Mouse (Mus musculus): ENCODE measurements around the gene Abat. TPM values are rescaled to one million over a fixed set of nuclear protein-coding genes. Genes with fewer than 3 reads are reported as not detected.

The Abat gene
- polyA plus RNA-seq, 1 experiment from 2014 or later, result 41.6 TPM

GRCm38 (mm10) chr16:8525293-8525692 lies 12.1 kb downstream of the Abat start:
- no peaks in the 10 kb centered on the region for H3K9me3 ChIP-seq (ENCODE audit: control insufficient read depth, low read length)
- no peaks in the 10 kb centered on the region for H3K27me3 ChIP-seq (replicated peaks; ENCODE audit: control insufficient read depth, insufficient read depth, low read length)
- H3K4me2 ChIP-seq (ENCODE audit: low read length), result no peak overlapping the region
- H3K4me3 ChIP-seq (ENCODE audit: low read depth, low read length), result no peak overlapping the region
- no peak overlapping the region; the same call in 1 of the 2 replicates for H3K27ac ChIP-seq (ENCODE audit: low read depth)
- H3K36me3 ChIP-seq (ENCODE audit: control insufficient read depth, insufficient read depth, low read length), result no peaks in the 10 kb centered on the region
- ATAC-seq (replicated peaks; ENCODE audit: low FRiP score, low TSS enrichment, low read depth), result no peak
- no peak overlapping the region for H3K9ac ChIP-seq (ENCODE audit: low read length)
- DNase-seq (ENCODE audit: low spot score), result no peak
- WGBS, result 68% methylated on average over 3 of the region's 3 CpGs
- H3K4me1 ChIP-seq (replicated peaks; ENCODE audit: control insufficient read depth, insufficient read depth, low read length), result peaks cover 28% of the 10 kb centered on the region

GRCm38 (mm10) chr16:8525877-8526276 lies 12.6 kb downstream of the Abat start:
- WGBS, result 55% methylated on average over 7 of the region's 7 CpGs
- H3K27ac ChIP-seq (ENCODE audit: low read depth), result peak overlapping the region; percentile 22; the same call in 1 of the 2 replicates
- peaks cover 28% of the 10 kb centered on the region for H3K4me1 ChIP-seq (replicated peaks; ENCODE audit: control insufficient read depth, insufficient read depth, low read length)
- peak; percentile 64 for ATAC-seq (replicated peaks; ENCODE audit: low FRiP score, low TSS enrichment, low read depth)
- H3K4me3 ChIP-seq (ENCODE audit: low read depth, low read length), result no peak overlapping the region
- no peaks in the 10 kb centered on the region for H3K36me3 ChIP-seq (ENCODE audit: control insufficient read depth, insufficient read depth, low read length)
- no peak for DNase-seq (ENCODE audit: low spot score)
- no peaks in the 10 kb centered on the region for H3K27me3 ChIP-seq (replicated peaks; ENCODE audit: control insufficient read depth, insufficient read depth, low read length)
- peak overlapping the region; percentile 23 for H3K4me2 ChIP-seq (ENCODE audit: low read length)
- no peaks in the 10 kb centered on the region for H3K9me3 ChIP-seq (ENCODE audit: control insufficient read depth, low read length)
- no peak overlapping the region for H3K9ac ChIP-seq (ENCODE audit: low read length)

GRCm38 (mm10) chr16:8529389-8529788 lies 16.2 kb downstream of the Abat start:
- peaks cover 12% of the 10 kb centered on the region for H3K4me1 ChIP-seq (replicated peaks; ENCODE audit: control insufficient read depth, insufficient read depth, low read length)
- no peak overlapping the region for H3K27ac ChIP-seq (ENCODE audit: low read depth)
- H3K4me3 ChIP-seq (ENCODE audit: low read depth, low read length), result no peak overlapping the region
- DNase-seq (ENCODE audit: low spot score) (no peak), ATAC-seq (replicated peaks; ENCODE audit: low FRiP score, low TSS enrichment, low read depth) (no peak)
- no peak overlapping the region for H3K4me2 ChIP-seq (ENCODE audit: low read length)
- WGBS, result 94% methylated on average over 1 of the region's 1 CpGs
- no peak overlapping the region for H3K9ac ChIP-seq (ENCODE audit: low read length)
- H3K36me3 ChIP-seq (ENCODE audit: control insufficient read depth, insufficient read depth, low read length), result 0 out of 2 replicates have a peak, but pooled peaks cover 3% of the 10 kb centered on the region
- no peaks in the 10 kb centered on the region for H3K27me3 ChIP-seq (replicated peaks; ENCODE audit: control insufficient read depth, insufficient read depth, low read length)
- no peaks in the 10 kb centered on the region for H3K9me3 ChIP-seq (ENCODE audit: control insufficient read depth, low read length)

- DNase-seq (ENCODE audit: low spot score), result no peak
- WGBS, result 81% methylated on average over 14 of the region's 14 CpGs
These were observed 16.8 kb downstream of the Abat start for GRCm38 (mm10) chr16:8530018-8530417.

GRCm38 (mm10) chr16:8532461-8532860 lies 19.2 kb downstream of the Abat start:
- DNase-seq (ENCODE audit: low spot score), result no peak
- WGBS, result 85% methylated on average over 9 of the region's 9 CpGs
- H3K36me3 ChIP-seq (ENCODE audit: control insufficient read depth, insufficient read depth, low read length), result peaks cover 3% of the 10 kb centered on the region; the same call in 1 of the 2 replicates

More at GRCm38 (mm10) chr16:8530018-8530417, 16.8 kb downstream of the Abat start:
- no peaks in the 10 kb centered on the region for H3K9me3 ChIP-seq (ENCODE audit: control insufficient read depth, low read length)
- no peak overlapping the region for H3K9ac ChIP-seq (ENCODE audit: low read length)
- H3K4me1 ChIP-seq (replicated peaks; ENCODE audit: control insufficient read depth, insufficient read depth, low read length), result 0 out of 2 replicates have a peak, but pooled peaks cover 7% of the 10 kb centered on the region
- H3K4me3 ChIP-seq (ENCODE audit: low read depth, low read length), result no peak overlapping the region
- H3K36me3 ChIP-seq (ENCODE audit: control insufficient read depth, insufficient read depth, low read length), result 0 out of 2 replicates have a peak, but pooled peaks cover 3% of the 10 kb centered on the region
- ATAC-seq (replicated peaks; ENCODE audit: low FRiP score, low TSS enrichment, low read depth), result no peak
- no peak overlapping the region for H3K27ac ChIP-seq (ENCODE audit: low read depth)
- no peaks in the 10 kb centered on the region for H3K27me3 ChIP-seq (replicated peaks; ENCODE audit: control insufficient read depth, insufficient read depth, low read length)
- no peak overlapping the region for H3K4me2 ChIP-seq (ENCODE audit: low read length)

GRCm38 (mm10) chr16:8532894-8533293 lies 19.7 kb downstream of the Abat start:
- Histone ChIP-seq H3K36me3 (ENCODE audit: control insufficient read depth, insufficient read depth, low read length) (peaks cover 3% of the 10 kb centered on the region; the same call in 1 of the 2 replicates), H3K4me2 (ENCODE audit: low read length) (no peak overlapping the region), H3K4me1 (replicated peaks; ENCODE audit: control insufficient read depth, insufficient read depth, low read length) (no peaks in the 10 kb centered on the region), H3K9ac (ENCODE audit: low read length) (no peak overlapping the region), H3K27ac (ENCODE audit: low read depth) (no peak overlapping the region), H3K9me3 (ENCODE audit: control insufficient read depth, low read length) (no peaks in the 10 kb centered on the region), H3K4me3 (ENCODE audit: low read depth, low read length) (no peak overlapping the region), H3K27me3 (replicated peaks; ENCODE audit: control insufficient read depth, insufficient read depth, low read length) (no peaks in the 10 kb centered on the region)
- WGBS, result 72% methylated on average over 7 of the region's 7 CpGs
- DNase-seq (ENCODE audit: low spot score), result no peak
- no peak for ATAC-seq (replicated peaks; ENCODE audit: low FRiP score, low TSS enrichment, low read depth)

More at GRCm38 (mm10) chr16:8532461-8532860, 19.2 kb downstream of the Abat start:
- no peak overlapping the region for H3K4me2 ChIP-seq (ENCODE audit: low read length)
- H3K27ac ChIP-seq (ENCODE audit: low read depth), result no peak overlapping the region
- H3K4me3 ChIP-seq (ENCODE audit: low read depth, low read length), result no peak overlapping the region
- no peaks in the 10 kb centered on the region for H3K4me1 ChIP-seq (replicated peaks; ENCODE audit: control insufficient read depth, insufficient read depth, low read length)
- H3K9ac ChIP-seq (ENCODE audit: low read length), result no peak overlapping the region
- H3K27me3 ChIP-seq (replicated peaks; ENCODE audit: control insufficient read depth, insufficient read depth, low read length), result no peaks in the 10 kb centered on the region
- ATAC-seq (replicated peaks; ENCODE audit: low FRiP score, low TSS enrichment, low read depth), result no peak
- H3K9me3 ChIP-seq (ENCODE audit: control insufficient read depth, low read length), result no peaks in the 10 kb centered on the region

- DNase-seq (ENCODE audit: low spot score), result no peak
These were observed 20.2 kb downstream of the Abat start for GRCm38 (mm10) chr16:8533477-8533876.

GRCm38 (mm10) chr16:8534466-8535200 lies 21.4 kb downstream of the Abat start:
- no peak for ATAC-seq (replicated peaks; ENCODE audit: low FRiP score, low TSS enrichment, low read depth)
- 91% methylated on average over 11 of the region's 11 CpGs for WGBS
- DNase-seq (ENCODE audit: low spot score), result no peak
- no peak overlapping the region for H3K27ac ChIP-seq (ENCODE audit: low read depth)
- H3K9me3 ChIP-seq (ENCODE audit: control insufficient read depth, low read length), result no peaks in the 10 kb centered on the region
- H3K9ac ChIP-seq (ENCODE audit: low read length), result no peak overlapping the region
- peaks cover 5% of the 10 kb centered on the region; the same call in 1 of the 2 replicates for H3K4me1 ChIP-seq (replicated peaks; ENCODE audit: control insufficient read depth, insufficient read depth, low read length)
- peaks cover 3% of the 10 kb centered on the region; the same call in 1 of the 2 replicates for H3K36me3 ChIP-seq (ENCODE audit: control insufficient read depth, insufficient read depth, low read length)
- no peak overlapping the region for H3K4me2 ChIP-seq (ENCODE audit: low read length)
- no peak overlapping the region for H3K4me3 ChIP-seq (ENCODE audit: low read depth, low read length)
- H3K27me3 ChIP-seq (replicated peaks; ENCODE audit: control insufficient read depth, insufficient read depth, low read length), result no peaks in the 10 kb centered on the region

More at GRCm38 (mm10) chr16:8533477-8533876, 20.2 kb downstream of the Abat start:
- H3K9me3 ChIP-seq (ENCODE audit: control insufficient read depth, low read length), result no peaks in the 10 kb centered on the region
- H3K9ac ChIP-seq (ENCODE audit: low read length), result no peak overlapping the region
- no peak overlapping the region for H3K27ac ChIP-seq (ENCODE audit: low read depth)
- no peak for ATAC-seq (replicated peaks; ENCODE audit: low FRiP score, low TSS enrichment, low read depth)
- peaks cover 3% of the 10 kb centered on the region; the same call in 1 of the 2 replicates for H3K36me3 ChIP-seq (ENCODE audit: control insufficient read depth, insufficient read depth, low read length)
- H3K27me3 ChIP-seq (replicated peaks; ENCODE audit: control insufficient read depth, insufficient read depth, low read length), result no peaks in the 10 kb centered on the region
- no peak overlapping the region for H3K4me3 ChIP-seq (ENCODE audit: low read depth, low read length)
- 87% methylated on average over 6 of the region's 6 CpGs for WGBS
- H3K4me1 ChIP-seq (replicated peaks; ENCODE audit: control insufficient read depth, insufficient read depth, low read length), result no peaks in the 10 kb centered on the region
- H3K4me2 ChIP-seq (ENCODE audit: low read length), result no peak overlapping the region

All from intestine, embryonic 14.5 days (tissue).